Mouse (Mus musculus) embryonic facial prominence, embryonic 10.5 days (tissue): ENCODE measurements around the gene Chrna1. TPM values are rescaled to one million over a fixed set of nuclear protein-coding genes. Genes with fewer than 3 reads are reported as not detected.

Experiments used
- DNase-seq: peaks from one replicate; pipeline ENCODE4 v3.0.0-alpha.2; 2017; ENCODE audit warnings: low spot score
- H3K27ac ChIP-seq: fragments of 300-500 bp; sonication (generic); replicated peaks from 2 replicates; pipeline ENCODE4 v1.5.1; 2016; ENCODE audit warnings: mild to moderate bottlenecking
- H3K27me3 ChIP-seq: fragments of 300-500 bp; sonication (generic); replicated peaks from 2 replicates; pipeline ENCODE4 v1.6.1; 2016; ENCODE audit warnings: low read depth, mild to moderate bottlenecking; ENCODE audit not compliant: poor library complexity, severe bottlenecking
- H3K36me3 ChIP-seq: fragments of 300-500 bp; sonication (generic); replicated peaks from 2 replicates; pipeline ENCODE4 v1.6.1; 2016; ENCODE audit warnings: mild to moderate bottlenecking, moderate library complexity
- H3K4me1 ChIP-seq: fragments of 300-500 bp; sonication (generic); 2 replicates; pipeline ENCODE4 v1.6.1; 2016
- H3K4me3 ChIP-seq: fragments of 300-500 bp; sonication (generic); 2 replicates; pipeline ENCODE4 v1.5.1; 2016; ENCODE audit warnings: mild to moderate bottlenecking, moderate library complexity
- H3K9me3 ChIP-seq: fragments of 300-500 bp; sonication (generic); 2 replicates; pipeline ENCODE4 v1.6.1; 2016; ENCODE audit warnings: mild to moderate bottlenecking
- WGBS: fragments of 180-500 bp; shearing (Covaris S2); methylation state at CpG from one replicate; pipeline ENCODE4 v1.1.7; 2016; 5-methylcytosine and 5-hydroxymethylcytosine counted together
- polyA plus RNA-seq: library from polyadenylated mRNA; unstranded; fragments of >200 nt; fragmentation: Nextera tagmentation; extraction: Ambion mirVana; gene quantifications from 2 replicates; pipeline ENCODE4 v1.2.1, GENCODE M21; 2016

Gene Chrna1
- polyA plus RNA-seq, 1 experiment from 2014 or later: 0.80 TPM

GRCm38 (mm10) chr2:73528516-73529355 is 51.4 kb downstream of the Chrna1 start:
- Histone ChIP-seq H3K36me3 (peaks cover 7% of the 10 kb centered on the region; the same call in 1 of the 2 replicates), H3K27me3 (no peaks in the 10 kb centered on the region), H3K4me1 (peaks cover 45% of the 10 kb centered on the region), H3K4me3 (peak overlapping the region; percentile 97), H3K27ac (peak overlapping the region; percentile 98), H3K9me3 (no peaks in the 10 kb centered on the region)
- peak; percentile 72 for DNase-seq
- 2% methylated on average over 59 of the region's 59 CpGs for WGBS

GRCm38 (mm10) chr2:73527956-73528355 is 52.2 kb downstream of the Chrna1 start:
- H3K4me1 ChIP-seq: peaks cover 52% of the 10 kb centered on the region
- peaks cover 7% of the 10 kb centered on the region; the same call in 1 of the 2 replicates for H3K36me3 ChIP-seq
- DNase-seq: no peak
- WGBS: 80% methylated on average over 11 of the region's 11 CpGs
- no peaks in the 10 kb centered on the region for H3K27me3 ChIP-seq
- H3K9me3 ChIP-seq: no peaks in the 10 kb centered on the region
- peak overlapping the region; percentile 97 for H3K4me3 ChIP-seq
- H3K27ac ChIP-seq: peak overlapping the region; percentile 51

GRCm38 (mm10) chr2:73526691-73527090 is 53.4 kb downstream of the Chrna1 start:
- DNase-seq: no peak
- Histone ChIP-seq H3K27me3 (no peaks in the 10 kb centered on the region), H3K9me3 (no peaks in the 10 kb centered on the region), H3K4me3 (peak overlapping the region; percentile 28; the same call in 1 of the 2 replicates), H3K27ac (peak overlapping the region; percentile 5; the same call in 1 of the 2 replicates), H3K36me3 (peaks cover 7% of the 10 kb centered on the region; the same call in 1 of the 2 replicates), H3K4me1 (peaks cover 65% of the 10 kb centered on the region)
- WGBS: 77% methylated on average over 9 of the region's 9 CpGs

- Histone ChIP-seq H3K36me3 (peaks cover 7% of the 10 kb centered on the region; the same call in 1 of the 2 replicates), H3K27ac (peak overlapping the region; percentile 69), H3K4me1 (peaks cover 56% of the 10 kb centered on the region), H3K9me3 (no peaks in the 10 kb centered on the region), H3K27me3 (no peaks in the 10 kb centered on the region), H3K4me3 (no peak overlapping the region)
- 54% methylated on average over 8 of the region's 8 CpGs for WGBS
- no peak for DNase-seq
Measured at GRCm38 (mm10) chr2:73522891-73523290, 57.2 kb downstream of the Chrna1 start.

GRCm38 (mm10) chr2:73522336-73522735 is 57.8 kb downstream of the Chrna1 start:
- Histone ChIP-seq H3K4me3 (no peak overlapping the region), H3K36me3 (peaks cover 7% of the 10 kb centered on the region; the same call in 1 of the 2 replicates), H3K4me1 (peaks cover 52% of the 10 kb centered on the region), H3K9me3 (no peaks in the 10 kb centered on the region), H3K27me3 (no peaks in the 10 kb centered on the region), H3K27ac (peak overlapping the region; percentile 20; the same call in 1 of the 2 replicates)
- peak; percentile 43 for DNase-seq
- WGBS: 50% methylated on average over 6 of the region's 6 CpGs

GRCm38 (mm10) chr2:73521737-73522136 is 58.4 kb downstream of the Chrna1 start:
- no peak overlapping the region for H3K4me3 ChIP-seq
- no peaks in the 10 kb centered on the region for H3K27me3 ChIP-seq
- WGBS: 19% methylated on average over 5 of the region's 5 CpGs
- no peak for DNase-seq
- peaks cover 46% of the 10 kb centered on the region for H3K4me1 ChIP-seq
- peaks cover 4% of the 10 kb centered on the region for H3K36me3 ChIP-seq
- no peaks in the 10 kb centered on the region for H3K9me3 ChIP-seq
- peak overlapping the region; percentile 21; the same call in 1 of the 2 replicates for H3K27ac ChIP-seq

GRCm38 (mm10) chr2:73518966-73519365 is 61.2 kb downstream of the Chrna1 start:
- Histone ChIP-seq H3K27ac (no peak overlapping the region), H3K27me3 (no peaks in the 10 kb centered on the region), H3K4me3 (no peak overlapping the region), H3K9me3 (no peaks in the 10 kb centered on the region), H3K36me3 (peaks cover 11% of the 10 kb centered on the region), H3K4me1 (peaks cover 48% of the 10 kb centered on the region)
- no peak for DNase-seq
- WGBS: 64% methylated on average over 5 of the region's 5 CpGs

GRCm38 (mm10) chr2:73518311-73518710 is 61.8 kb downstream of the Chrna1 start:
- Histone ChIP-seq H3K27me3 (no peaks in the 10 kb centered on the region), H3K36me3 (peaks cover 11% of the 10 kb centered on the region), H3K4me3 (no peak overlapping the region), H3K27ac (no peak overlapping the region; the same call in 1 of the 2 replicates), H3K9me3 (no peaks in the 10 kb centered on the region), H3K4me1 (peaks cover 43% of the 10 kb centered on the region)
- no peak for DNase-seq
- WGBS: 78% methylated on average over 2 of the region's 2 CpGs

- no peaks in the 10 kb centered on the region for H3K27me3 ChIP-seq
- H3K9me3 ChIP-seq: no peaks in the 10 kb centered on the region
- no peak overlapping the region for H3K27ac ChIP-seq
- no peak for DNase-seq
- 91% methylated on average over 6 of the region's 6 CpGs for WGBS
- peaks cover 41% of the 10 kb centered on the region for H3K4me1 ChIP-seq
- H3K4me3 ChIP-seq: no peak overlapping the region
- H3K36me3 ChIP-seq: peaks cover 16% of the 10 kb centered on the region
Measured at GRCm38 (mm10) chr2:73514178-73514577, 66.0 kb downstream of the Chrna1 start.

Other genes starting within 250 kb of the Chrna1 start
- 2.8 and 4.3 TPM in 2 replicates for gene Gpr155, start 193.8 kb downstream of the Chrna1 start, polyA plus RNA-seq
- 12.0 and 12.7 TPM in 2 replicates for gene Wipf1, start 50.6 kb downstream of the Chrna1 start, polyA plus RNA-seq
- gene Chn1, start 195.0 kb upstream of the Chrna1 start, polyA plus RNA-seq: 38.2 and 40.0 TPM in 2 replicates